Mouse (Mus musculus): ENCODE results near the gene Rpap1.

The Rpap1 gene

DNA sequence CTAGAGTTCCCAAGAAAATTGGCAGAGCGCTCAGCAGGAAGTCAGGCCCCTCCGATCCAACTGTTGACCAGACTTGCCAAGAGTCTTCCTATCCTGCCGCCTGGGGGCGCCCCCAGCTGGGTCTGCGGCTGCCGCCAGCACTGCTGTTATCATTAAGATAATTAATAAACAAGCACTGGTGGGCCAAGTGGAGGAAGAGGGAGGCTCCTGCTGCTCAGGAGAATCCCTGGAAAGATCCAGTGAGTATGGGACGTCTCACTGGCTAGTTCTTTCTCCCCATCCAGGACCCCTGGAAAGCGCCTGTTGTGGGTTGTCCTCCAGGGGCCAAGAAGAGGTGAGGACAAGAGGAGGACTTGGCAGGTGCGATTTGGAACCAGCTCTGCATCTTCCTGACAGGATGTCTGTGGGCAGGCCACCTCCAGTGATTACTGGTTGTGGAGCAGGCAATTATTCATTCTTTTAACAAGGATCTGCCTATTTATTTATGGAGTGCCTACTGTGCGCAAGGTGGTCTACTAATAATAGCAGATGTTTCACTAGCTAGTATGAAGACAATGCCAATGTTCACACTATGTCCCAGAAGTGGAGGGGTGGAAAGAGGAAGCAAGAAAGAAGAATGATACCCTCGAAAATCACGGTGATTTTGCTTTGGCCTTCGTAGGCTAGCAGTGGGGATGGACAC lies 11.1 kb upstream of the Rpap1 start:
- DNase-seq = peak; percentile 66 to 79

GRCm38 (mm10) chr2:119797279-119797783 lies 10.0 kb upstream of the Rpap1 start, which contains the start of gene Tyro3:
TSS of gene Tyro3 (plus strand) at chr2:119797733.
- DNase-seq = no peak

DNA sequence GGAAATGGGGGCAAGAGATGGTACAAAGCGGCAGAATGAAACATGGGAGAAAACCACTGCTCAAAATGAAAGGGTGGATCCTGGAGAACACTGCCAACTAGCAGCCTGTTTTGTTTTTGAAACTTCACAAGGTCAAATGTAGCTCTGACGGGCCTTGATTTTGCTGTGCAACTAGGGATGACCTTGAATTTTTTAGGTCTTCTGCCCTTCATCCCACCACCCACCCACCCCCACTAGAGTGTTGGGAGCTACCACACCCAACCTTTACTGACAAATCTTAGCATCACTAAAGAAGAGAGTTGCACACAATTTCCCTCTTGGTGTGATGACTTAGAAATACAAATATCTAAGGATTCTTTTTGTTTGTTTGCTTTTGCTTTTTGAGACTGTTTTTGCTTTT lies 2.7 kb upstream of the Rpap1 start:
- no peak for DNase-seq

DNA sequence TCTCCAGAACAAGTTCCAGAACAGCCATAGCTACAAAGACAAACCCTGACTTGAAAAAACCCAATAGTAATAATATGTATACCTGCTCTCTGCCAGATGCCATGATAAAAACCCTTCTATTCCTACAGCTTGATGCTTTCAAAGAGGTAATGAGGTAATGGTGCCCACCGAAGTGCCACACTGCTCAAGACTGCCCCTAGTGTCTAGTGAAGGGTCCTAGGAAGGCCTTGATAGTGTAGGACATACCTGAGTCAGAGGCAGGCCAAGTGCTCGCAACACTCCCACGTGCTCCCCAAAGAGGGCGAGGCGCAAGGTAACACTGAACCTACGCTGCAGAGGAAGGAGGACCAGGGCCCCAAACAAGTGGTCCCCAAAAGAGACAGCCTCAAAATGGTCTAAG lies 20.1 kb downstream of the Rpap1 start:
- no peak for DNase-seq

- DNase-seq = no peak
These were observed 23.4 kb downstream of the Rpap1 start for GRCm38 (mm10) chr2:119763924-119764323.

- no peak for DNase-seq
These were observed 25.1 kb downstream of the Rpap1 start for GRCm38 (mm10) chr2:119762276-119762675.

GRCm38 (mm10) chr2:119760251-119760650 lies 27.1 kb downstream of the Rpap1 start, which contains the start of gene Ltk:
TSS of gene Ltk (minus strand) at chr2:119760431.
- DNase-seq = no peak

DNA sequence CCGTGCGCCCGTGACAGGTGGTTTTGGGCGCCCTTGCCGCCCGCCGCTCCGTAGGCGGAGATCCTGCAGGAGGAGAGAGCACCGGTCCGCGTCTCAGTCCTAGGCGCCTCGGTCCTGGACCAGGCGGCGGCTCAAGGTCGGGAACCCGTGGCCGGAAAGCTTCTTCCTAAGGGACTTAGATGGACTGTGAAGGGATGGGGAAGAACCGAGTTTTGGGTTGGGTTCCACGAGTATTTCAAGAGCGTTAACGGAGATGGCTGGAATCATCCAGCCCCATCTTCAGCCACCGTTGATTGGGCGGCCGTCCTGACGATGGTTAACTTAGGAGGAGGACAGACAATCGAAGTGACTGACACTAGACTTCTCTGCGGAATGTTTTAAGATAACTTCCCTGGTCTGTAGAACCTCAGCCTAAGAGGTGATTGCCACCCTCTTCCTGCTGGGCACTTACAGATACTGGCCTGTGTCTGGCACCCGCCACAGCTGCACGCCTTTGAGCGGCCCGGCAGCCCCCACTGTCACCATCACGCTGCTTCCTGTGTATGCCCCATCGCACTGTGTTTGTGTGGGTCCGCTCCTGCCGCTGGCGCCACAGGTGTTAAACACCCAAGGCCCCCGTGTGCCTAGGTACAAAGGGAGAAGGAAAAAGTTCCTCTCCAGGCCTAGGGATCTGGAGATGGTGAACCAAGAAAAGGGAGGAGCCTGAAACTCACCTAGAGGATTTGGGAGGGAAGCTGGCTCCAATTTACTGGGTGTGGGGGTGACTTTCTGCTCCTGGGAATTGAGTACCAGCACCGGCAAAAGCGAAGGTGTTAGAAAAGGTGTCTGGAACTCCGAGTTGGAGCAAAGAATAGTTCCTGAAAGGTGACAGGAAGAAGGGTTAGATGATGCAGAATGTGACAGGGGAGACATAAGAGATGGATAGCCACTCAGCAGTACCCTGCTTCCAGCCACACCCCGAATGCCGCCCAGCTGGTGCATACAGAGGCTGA lies 28.2 kb downstream of the Rpap1 start:
- DNase-seq = no peak

- DNase-seq = peak; percentile 36 to 38
These were observed 29.1 kb downstream of the Rpap1 start for GRCm38 (mm10) chr2:119758101-119758843.

GRCm38 (mm10) chr2:119757601-119758100 lies 29.7 kb downstream of the Rpap1 start:
- DNase-seq = peak in 1 of 2 experiments; percentile 21

DNA sequence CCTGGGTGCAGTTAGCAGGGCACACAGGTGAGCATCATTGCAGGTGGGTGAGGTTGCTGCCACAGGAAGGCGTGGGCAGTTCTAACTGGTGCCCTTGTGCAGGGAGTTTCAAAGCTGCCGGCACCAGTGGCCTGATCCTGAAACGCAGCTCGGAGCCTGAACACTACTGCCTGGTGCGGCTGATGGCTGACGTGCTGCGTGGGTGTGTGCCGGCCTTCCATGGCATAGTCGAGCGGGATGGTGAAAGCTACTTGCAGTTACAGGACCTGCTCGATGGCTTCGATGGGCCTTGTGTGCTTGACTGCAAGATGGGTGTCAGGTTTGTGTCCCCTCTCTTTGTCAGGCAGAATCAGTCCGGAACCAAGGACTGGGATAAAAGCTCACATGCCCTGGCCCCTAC lies 38.1 kb downstream of the Rpap1 start:
- no peak for DNase-seq

DNA sequence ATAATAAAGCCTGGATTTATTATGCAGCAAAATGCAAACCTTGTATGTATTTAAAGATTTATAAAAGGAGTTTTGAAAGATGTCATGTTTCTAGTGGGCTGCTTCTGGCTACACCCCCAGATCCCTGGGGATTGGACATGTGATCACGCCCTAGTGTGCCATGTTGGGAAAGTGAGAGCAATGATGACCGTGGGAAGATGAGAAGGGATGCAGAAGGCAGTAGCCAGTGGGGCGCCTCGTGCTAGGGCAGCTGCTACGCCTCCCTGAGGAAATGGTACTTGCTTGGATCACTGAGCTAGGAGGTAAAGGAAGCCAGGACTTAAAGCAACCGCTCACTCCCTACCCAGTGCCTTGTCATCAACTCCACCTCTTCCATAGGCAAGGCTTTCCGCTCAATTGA lies 39.8 kb downstream of the Rpap1 start:
- DNase-seq = no peak

DNA sequence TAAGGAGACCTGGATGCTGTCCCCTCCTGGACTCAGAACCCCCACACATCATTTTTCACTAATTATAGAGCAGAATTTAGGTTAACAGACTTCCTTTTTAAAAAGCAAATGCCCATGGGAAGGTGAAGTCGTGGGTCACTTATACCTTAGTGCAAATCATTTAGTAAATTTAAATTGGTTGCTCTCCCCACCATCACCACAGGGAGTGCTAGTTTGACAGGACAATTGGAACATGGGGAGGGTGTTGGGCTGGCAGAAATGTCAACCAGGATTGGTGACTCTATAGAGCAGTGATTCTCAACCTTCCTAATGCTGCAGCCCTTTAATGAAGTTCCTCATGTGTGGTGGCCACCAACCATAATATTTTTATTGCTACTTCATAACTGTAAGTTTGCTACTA lies 42.1 kb downstream of the Rpap1 start:
- peak in 1 of 2 experiments; percentile 18 for DNase-seq

- DNase-seq = peak; percentile 68 to 81
These were observed 42.9 kb downstream of the Rpap1 start for GRCm38 (mm10) chr2:119744163-119745111.

- DNase-seq = peak; percentile 57 to 78
These were observed 43.6 kb downstream of the Rpap1 start for GRCm38 (mm10) chr2:119743808-119744162.

DNA sequence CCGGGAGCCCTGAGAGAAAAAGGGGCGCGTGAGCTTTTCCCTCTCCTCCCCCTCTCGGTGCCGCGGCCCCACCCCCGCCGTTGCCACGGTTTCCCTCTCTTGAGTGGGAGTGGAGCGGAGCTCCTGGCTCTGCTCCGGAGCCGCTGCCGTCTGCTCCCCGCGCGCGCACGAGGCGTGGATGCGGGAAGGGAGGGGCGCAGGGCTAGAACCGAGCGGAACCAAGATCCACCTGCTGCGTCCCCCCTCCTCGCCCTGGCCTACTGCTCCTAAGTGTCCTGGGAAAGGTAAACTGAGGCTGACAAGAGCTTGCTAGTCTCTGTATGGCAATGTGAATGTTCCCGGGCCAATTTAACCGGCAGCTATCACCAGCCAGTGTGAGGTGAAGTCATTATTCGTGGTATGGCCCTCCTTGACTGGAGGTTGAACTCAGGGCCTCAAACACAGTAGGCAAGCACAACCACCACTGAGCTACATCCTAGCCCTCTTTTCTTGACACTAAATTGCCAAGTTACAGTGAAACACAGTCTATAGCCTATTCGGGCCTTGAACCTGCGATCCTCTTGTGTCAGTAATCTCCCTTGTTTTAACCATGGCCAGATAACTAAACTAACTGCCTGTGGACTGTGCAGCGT lies 44.0 kb downstream of the Rpap1 start:
- DNase-seq = peak; percentile 26 to 59

DNA sequence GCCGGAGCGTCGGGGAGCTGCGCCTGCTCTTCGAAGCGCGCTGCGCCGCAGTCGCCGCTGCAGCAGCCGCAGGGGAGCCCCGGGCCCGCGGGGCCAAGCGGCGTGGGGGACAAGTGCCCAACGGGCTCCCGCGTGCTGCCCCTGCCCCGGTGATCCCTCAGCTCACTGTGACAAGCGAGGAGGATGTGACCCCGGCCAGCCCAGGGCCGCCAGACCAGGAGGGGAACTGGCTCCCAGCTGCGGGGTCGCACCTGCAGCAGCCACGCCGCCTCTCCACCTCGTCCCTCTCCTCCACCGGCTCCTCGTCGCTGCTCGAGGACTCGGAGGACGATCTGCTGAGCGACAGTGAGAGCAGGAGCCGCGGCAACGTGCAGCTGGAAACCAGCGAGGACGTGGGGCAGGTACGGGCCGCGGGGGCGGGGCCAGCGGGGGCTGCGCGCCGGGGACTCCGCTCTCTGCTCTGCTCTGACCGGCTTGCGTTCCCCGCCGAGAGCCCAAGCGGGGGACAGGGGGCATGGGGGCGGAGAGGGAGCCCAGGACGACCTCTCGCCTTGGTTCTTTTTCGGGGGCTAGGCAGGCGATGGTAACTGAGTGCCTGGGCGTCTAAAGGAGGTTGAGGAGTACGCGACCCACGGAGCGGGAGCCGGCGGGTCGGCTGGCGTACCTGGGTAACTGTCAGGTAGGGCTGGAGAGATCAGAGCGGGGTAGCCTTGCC lies 44.7 kb downstream of the Rpap1 start:
- DNase-seq = peak; percentile 39 to 41

DNA sequence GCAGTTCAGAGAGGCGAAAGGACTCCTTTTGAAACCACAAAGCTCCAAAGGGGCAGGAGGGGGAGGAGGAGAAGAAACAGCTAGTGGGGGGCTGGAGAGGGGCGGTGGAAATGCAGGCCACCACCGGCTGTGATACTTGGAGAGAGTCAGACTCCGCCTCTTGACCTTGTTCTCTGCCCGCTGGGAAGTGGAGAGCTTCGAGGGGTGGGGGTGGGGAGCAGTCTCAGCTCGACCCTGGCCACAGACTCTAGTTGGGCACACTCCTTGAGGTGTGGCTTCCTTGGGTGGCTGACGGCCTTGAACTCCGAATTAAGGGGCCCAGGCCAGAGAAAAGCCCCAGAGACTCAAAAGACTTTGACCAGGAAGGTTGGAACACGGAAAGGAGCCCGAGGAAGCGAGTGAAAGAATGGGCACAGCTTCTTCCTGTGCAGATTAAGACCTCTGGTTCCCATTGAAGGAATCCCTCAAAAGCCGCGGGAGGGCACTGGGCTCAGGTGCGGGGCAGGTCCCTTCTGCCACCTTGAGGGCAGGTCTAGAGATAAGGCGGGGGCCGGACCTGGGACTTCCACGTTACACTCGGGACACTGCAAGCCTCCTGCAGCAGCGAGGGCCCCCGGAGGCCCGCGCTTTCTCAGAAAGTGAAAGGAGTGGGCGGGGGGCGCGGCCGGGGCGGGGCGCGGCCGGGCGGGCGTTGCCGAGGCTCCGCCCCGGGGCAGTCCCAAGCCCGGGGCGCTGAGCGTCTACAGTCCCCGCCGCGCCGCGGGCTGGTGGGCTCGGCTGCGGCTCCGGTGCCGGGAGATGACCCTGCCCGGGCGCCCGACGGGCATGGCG lies 45.5 kb downstream of the Rpap1 start, which contains the start of gene Itpka:
Gene Itpka, plus strand, starts transcription at position 757 of the 831 bp plus-strand sequence.
- peak; percentile 58 for DNase-seq

DNA sequence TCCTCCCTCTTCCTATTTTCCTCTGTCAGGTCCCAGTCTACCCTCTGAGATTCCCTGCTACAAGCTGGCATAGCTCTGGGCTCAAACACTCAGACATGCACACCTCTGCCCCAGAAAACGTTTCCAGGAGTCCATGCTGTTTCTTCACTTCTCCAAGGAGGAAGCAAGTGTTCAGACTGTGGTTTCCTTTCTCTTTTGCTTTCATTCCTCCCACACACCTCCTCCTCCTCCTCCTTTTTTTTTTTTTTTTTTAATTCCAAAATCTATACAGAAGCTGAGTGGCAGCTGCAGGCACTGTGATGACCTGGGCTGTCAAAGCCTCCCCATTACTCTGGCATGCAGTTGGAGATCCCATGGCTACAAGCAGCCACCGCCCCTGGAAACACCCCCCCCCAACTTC lies 46.8 kb downstream of the Rpap1 start:
- DNase-seq = no peak
